Mouse (Mus musculus) MN1 (cell line): ENCODE measurements around the gene Snx29.

Source experiments
- DNase-seq: peaks from one replicate; pipeline ENCODE4 v3.0.0-alpha.2; 2016; ENCODE audit warnings: low spot score

The Snx29 gene

GRCm38 (mm10) chr16:11495923-11496616 is 173.4 kb downstream of the Snx29 start:
- no peak for DNase-seq

GRCm38 (mm10) chr16:11496721-11497120 is 174.0 kb downstream of the Snx29 start:
- no peak for DNase-seq

- DNase-seq, result no peak
Observed at GRCm38 (mm10) chr16:11500061-11500460, 177.4 kb downstream of the Snx29 start.

DNA sequence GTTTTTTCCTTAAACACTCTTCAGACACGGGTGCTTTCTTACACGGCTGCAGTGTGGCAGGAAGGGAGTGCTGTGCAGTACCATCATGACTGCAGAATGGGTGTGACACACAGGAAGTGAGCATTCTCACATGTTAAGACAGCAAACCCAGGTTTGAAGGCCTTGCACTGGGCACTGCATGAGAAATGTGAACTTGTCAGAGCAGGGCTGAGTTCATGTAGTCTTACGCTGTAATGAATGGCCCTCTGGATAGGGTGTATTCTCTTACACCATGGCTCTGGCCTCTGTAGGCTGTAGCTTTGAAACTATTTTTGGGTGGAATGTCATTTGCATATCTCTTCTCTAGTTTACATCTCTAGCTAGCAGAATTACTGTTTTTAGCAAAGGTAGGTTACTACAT is 178.4 kb downstream of the Snx29 start:
- DNase-seq, result no peak

GRCm38 (mm10) chr16:11501611-11502010 is 178.9 kb downstream of the Snx29 start:
- DNase-seq, result no peak

- DNase-seq, result no peak
Observed at GRCm38 (mm10) chr16:11504666-11505491, 182.2 kb downstream of the Snx29 start.

DNA sequence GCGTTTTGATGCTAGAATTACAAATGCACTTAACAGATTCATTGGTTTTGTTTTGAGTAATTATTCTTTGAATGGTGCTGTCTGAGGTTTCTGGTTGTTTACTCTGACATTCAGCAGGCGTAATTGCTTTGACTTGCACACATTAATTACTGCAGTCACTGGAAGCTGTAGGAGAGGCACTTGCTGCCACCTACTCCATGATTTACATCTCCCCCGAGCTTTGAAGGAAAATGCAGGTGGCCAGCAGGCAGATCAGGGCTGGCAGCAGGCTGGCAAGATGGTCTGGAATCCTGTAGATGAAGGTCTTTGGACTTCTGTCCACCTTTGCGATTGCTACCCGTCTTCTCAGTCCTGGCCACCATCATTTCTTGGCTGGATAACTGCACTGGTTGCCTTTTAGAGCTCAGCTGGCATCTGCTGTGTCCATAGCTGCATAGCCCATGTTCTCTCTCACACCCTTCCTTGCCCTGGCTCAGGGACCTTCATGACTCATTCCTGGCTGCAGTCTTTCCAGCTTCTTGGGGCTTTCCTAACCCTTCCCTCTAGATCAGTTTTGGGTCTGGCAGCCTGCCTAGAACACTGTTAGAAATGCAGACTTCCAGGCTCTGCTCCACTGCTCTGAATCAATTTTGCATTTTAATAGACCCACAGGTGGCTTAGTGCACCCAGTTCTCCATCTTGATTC is 182.9 kb downstream of the Snx29 start:
- peak; percentile 85 for DNase-seq

GRCm38 (mm10) chr16:11507188-11507731 is 184.6 kb downstream of the Snx29 start:
- DNase-seq, result no peak

- DNase-seq, result no peak
Observed at GRCm38 (mm10) chr16:11508341-11508740, 185.6 kb downstream of the Snx29 start.

DNA sequence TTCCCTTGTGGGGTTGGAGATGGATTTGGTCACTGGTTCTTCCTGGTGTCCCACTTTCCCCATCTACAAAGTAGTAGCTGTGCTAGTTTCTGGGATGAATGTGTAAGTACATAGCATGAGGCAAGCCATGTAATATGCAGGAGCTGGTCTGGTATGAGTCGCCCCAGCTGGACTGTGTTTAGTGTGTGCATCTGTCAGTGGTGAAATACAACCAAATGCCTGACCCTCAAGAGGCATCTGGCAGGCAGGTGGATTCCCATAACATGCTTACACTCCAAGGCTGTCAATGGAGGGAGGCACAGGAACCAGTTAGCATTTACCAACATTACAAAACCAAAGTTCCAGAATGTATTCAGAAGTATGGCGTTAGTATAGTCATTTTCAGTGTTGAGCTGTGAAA is 187.7 kb downstream of the Snx29 start:
- peak; percentile 52 for DNase-seq

DNA sequence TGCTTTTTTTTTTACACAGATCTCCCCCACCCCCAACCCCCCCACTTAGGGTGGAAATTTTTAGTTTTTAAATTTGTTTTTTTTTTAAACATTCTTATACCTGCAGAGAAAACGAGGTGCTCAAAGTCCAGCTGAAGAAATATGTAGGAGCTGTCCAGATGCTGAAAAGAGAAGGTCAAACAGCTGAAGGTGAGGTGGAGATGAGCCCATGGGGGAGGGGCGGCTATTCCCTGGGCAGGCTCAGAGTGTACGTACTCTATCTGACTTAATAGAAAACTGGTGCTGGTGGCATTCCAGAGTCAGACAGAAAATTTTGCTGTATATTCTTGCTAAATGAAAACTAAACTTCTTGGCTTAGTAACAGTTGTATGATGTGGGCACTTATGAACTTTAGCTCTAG is 188.1 kb downstream of the Snx29 start:
- DNase-seq, result no peak

DNA sequence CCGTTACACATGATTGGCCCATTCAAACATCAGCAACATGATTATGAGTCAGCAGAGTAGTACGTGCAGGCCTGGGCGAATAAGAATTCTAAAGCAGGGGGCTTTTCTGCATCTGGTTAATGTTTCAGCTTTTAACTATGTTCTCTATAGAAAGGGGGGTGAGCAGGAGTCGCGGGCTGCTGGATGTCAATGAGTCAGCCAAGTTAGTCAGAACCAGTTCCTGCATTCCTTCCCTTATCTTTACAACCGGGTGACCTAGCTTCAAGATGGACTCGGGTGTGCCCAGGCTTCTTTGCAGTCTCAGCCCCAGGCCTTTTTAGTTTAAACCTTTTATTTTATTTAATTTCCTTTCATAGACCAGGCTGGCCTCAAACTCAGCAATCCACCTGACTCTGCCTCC is 189.0 kb downstream of the Snx29 start:
- DNase-seq, result peak; percentile 36

DNA sequence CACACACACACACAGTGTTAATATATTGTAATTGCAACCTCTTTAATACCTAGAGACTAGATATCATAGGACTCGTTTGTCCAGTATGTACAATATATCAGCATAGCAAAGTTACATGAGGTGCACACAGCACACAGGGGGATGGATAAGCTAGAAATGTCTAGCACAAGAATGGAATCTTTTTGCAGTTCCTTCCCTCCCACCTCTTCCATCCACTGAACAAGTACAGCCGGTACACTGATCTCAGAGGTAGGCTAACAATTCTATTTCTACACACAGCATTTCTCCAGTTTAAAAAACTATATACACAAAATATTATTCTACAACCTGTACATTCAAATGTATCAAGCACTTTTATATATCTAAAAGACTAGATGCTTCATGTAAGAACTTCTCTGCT is 194.0 kb downstream of the Snx29 start:
- DNase-seq, result no peak

GRCm38 (mm10) chr16:11517385-11517784 is 194.7 kb downstream of the Snx29 start:
- DNase-seq, result no peak

- no peak for DNase-seq
Observed at GRCm38 (mm10) chr16:11518803-11519498, 196.2 kb downstream of the Snx29 start.

DNA sequence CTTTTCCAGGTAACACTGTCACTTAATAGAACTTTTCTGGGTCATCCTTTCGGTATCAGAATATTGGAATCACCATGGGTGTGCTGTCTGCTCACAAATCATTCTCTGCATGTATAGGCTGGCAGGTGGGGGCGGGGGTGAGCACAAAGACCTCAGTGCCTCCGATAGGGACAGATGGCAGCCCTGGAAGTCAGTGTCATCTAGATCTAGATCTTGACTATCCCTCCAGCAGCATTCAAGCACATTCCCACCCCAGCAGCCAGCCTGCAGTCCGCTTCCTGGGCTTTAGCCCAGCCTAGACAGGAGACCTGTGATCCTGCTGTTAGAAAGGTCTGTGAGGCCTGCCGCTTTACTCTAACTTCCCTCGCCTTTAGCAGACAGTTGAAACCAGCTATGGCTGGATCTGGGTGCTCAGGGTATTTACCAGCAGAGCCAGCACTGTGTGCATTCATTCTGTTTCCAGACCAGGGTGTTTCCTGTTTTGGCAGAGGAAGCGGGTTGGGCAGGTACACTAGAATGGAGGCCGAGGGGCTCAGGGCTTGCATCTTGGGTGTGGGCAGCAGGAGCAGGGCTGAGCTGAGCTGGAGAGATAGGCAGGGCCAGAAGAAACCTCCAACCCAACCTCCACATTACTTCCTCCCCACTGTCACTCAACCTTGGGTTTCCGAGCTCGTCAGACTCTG is 203.5 kb downstream of the Snx29 start:
- no peak for DNase-seq

DNA sequence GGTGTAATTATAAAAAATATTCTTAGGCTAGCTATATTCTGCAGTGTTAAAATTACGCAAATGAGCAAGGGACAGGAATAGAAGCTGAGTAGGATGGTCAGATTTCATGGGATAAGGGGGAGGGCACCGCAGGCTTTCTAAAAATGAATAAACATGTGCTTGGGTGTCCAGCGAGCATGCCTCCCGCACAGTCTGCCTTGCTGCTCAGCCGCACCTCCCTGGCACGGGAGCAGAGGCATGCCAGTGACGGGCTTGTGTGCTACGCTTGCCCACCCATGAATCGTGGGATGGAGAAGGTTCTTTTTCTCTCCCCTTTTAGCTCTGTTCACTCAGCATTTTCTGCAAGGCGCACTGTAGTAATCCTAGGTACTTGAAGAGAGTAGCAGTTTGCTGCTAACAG is 204.3 kb downstream of the Snx29 start:
- no peak for DNase-seq

GRCm38 (mm10) chr16:11530466-11531194 is 207.9 kb downstream of the Snx29 start:
- no peak for DNase-seq

- DNase-seq, result no peak
Observed at GRCm38 (mm10) chr16:11531441-11531840, 208.7 kb downstream of the Snx29 start.

DNA sequence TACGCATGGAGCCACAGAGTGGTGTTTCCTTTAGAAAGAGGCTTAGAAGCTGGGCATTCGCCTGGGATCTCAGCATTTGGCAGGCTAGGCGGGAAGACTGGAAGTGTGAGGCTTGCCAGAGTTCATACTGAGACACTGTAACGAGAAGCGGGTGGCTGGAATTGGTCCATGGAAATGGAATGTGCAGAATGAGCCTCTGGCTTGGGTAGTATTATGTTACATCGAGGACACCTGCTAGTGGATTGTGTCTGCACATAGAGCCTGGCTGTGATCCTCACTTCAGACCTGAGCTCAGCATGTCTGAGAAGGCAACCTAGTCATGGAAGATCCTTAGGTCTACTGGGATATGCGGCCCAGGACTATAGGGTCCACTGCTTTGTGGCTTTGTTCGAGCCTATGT is 209.9 kb downstream of the Snx29 start:
- no peak for DNase-seq

DNA sequence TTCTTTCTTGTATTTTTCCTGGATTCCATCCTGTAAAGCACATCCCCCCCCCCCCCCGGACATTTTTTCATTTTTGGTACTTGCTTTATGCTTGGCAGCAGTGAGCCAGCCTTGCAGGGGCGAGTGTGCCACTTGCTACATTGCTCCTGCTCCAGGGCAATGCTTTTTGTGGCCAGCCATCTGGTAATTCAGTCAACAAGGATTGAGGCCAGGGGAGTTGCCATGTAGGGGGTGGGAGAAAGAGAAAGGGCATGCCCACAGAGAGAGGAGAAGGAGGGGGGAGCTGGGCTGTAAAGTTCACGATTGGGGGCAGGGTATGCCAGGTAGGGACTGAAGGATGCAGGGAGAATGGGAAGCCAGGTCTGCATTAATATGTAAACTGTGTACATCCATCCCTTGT is 210.7 kb downstream of the Snx29 start:
- DNase-seq, result no peak
